Mouse (Mus musculus) liver, embryonic 12.5 days (tissue): ENCODE measurements around the gene Tjp1. TPM values are rescaled to one million over a fixed set of nuclear protein-coding genes. Genes with fewer than 3 reads are reported as not detected.
A peak's percentile ranks its signal among the peaks of the same experiment; 100 is the strongest.

ENCODE experiments used
- ATAC-seq: fragments of 200-750 bp; cut with Nextera tagmentation; 2 replicates; pipeline ENCODE4 v1.8.0; 2017; ENCODE audit warnings: moderate number of reproducible peaks, mild to moderate bottlenecking, moderate library complexity
- H3K27ac ChIP-seq: fragments of 300-500 bp; sonication (generic); 2 replicates; pipeline ENCODE4 v1.5.1; 2016; ENCODE audit warnings: mild to moderate bottlenecking
- H3K27me3 ChIP-seq: fragments of 300-500 bp; sonication (generic); replicated peaks from 2 replicates; pipeline ENCODE4 v1.6.1; 2016; ENCODE audit warnings: mild to moderate bottlenecking, moderate library complexity
- H3K36me3 ChIP-seq: fragments of 300-500 bp; sonication (generic); 2 replicates; pipeline ENCODE4 v1.6.1; 2016; ENCODE audit warnings: mild to moderate bottlenecking, moderate library complexity
- H3K4me1 ChIP-seq: fragments of 300-500 bp; sonication (generic); 2 replicates; pipeline ENCODE4 v1.6.1; 2016
- H3K4me2 ChIP-seq: fragments of 300-500 bp; sonication (generic); 2 replicates; pipeline ENCODE4 v1.6.1; 2016; ENCODE audit warnings: mild to moderate bottlenecking, moderate library complexity
- H3K4me3 ChIP-seq: fragments of 300-500 bp; sonication (generic); 2 replicates; pipeline ENCODE4 v1.5.1; 2016; ENCODE audit warnings: mild to moderate bottlenecking, moderate library complexity
- H3K9ac ChIP-seq: fragments of 300-500 bp; sonication (generic); 2 replicates; pipeline ENCODE4 v1.6.1; 2016; ENCODE audit warnings: mild to moderate bottlenecking, moderate library complexity
- H3K9me3 ChIP-seq: fragments of 300-500 bp; sonication (generic); replicated peaks from 2 replicates; pipeline ENCODE4 v1.6.1; 2016; ENCODE audit warnings: mild to moderate bottlenecking, moderate library complexity
- WGBS: fragments of 180-500 bp; shearing (Covaris S2); methylation state at CpG from one replicate; pipeline ENCODE4 v1.1.7; 2016; ENCODE audit not compliant: insufficient replicate concordance; 5-methylcytosine and 5-hydroxymethylcytosine counted together
- polyA plus RNA-seq: library from polyadenylated mRNA; unstranded; fragments of >200 nt; fragmentation: Nextera tagmentation; extraction: Ambion mirVana; gene quantifications from 2 replicates; pipeline ENCODE4 v1.2.1, GENCODE M21; 2016

Gene Tjp1
- polyA plus RNA-seq, 1 experiment from 2014 or later, result 7.0 TPM

GRCm38 (mm10) chr7:65513451-65514179 lies 14.0 kb downstream of the Tjp1 start:
- H3K27ac ChIP-seq, result no peak overlapping the region
- no peaks in the 10 kb centered on the region; the same call in 1 of the 2 replicates for H3K27me3 ChIP-seq
- no peak for ATAC-seq
- no peak overlapping the region for H3K4me2 ChIP-seq
- H3K9ac ChIP-seq, result no peak overlapping the region
- H3K4me1 ChIP-seq, result no peaks in the 10 kb centered on the region
- no peak overlapping the region for H3K4me3 ChIP-seq
- no peaks in the 10 kb centered on the region for H3K9me3 ChIP-seq
- no peaks in the 10 kb centered on the region for H3K36me3 ChIP-seq
- 56% methylated on average over 10 of the region's 10 CpGs for WGBS

DNA sequence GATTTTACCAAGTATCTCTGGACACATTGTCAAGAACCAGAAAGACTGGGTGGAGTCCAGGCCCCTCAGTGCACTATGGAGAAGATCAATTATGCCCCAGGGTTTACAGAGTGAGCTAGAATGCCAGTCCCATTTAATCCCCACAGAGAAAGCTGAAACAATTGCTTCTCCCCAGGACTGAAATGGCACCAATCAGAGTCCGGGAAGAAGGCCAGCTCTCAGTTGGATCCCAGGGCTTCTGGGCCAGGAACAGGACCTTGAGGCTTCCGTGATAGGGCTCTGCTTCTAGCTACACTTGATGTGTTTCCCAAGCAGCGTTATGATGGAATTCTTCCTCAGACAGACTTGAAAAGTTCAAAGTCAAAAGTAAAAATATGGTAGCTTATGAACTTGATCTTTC lies 18.2 kb downstream of the Tjp1 start:
- WGBS, result 52% methylated on average over 3 of the region's 3 CpGs

DNA sequence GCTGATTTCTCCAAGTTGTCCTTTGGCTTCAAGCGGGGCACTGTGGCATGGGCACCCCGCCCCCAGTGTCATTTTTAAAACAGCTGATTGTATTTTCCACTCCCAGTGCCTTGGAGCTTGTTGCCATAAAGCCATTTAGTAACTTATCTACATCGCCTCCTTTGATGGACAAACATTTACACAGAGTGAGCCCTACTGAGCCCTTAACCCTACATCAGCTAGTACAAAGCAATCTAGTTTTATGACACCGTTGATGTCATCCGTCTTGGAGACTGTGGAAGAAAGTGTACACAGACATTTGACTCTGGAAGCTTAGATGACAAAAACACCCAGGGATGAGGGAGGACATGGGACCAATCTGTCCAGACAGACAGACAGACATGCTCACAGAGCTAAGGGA lies 20.2 kb downstream of the Tjp1 start:
- Histone ChIP-seq H3K9me3 (no peaks in the 10 kb centered on the region), H3K4me2 (no peak overlapping the region), H3K27me3 (no peaks in the 10 kb centered on the region), H3K4me1 (no peaks in the 10 kb centered on the region), H3K36me3 (no peaks in the 10 kb centered on the region), H3K27ac (no peak overlapping the region), H3K4me3 (no peak overlapping the region), H3K9ac (no peak overlapping the region)
- WGBS, result 70% methylated on average over 5 of the region's 5 CpGs
- no peak for ATAC-seq

More for the DNA sequence above, 18.2 kb downstream of the Tjp1 start:
- Histone ChIP-seq H3K4me1 (no peaks in the 10 kb centered on the region), H3K27me3 (no peaks in the 10 kb centered on the region; the same call in 1 of the 2 replicates), H3K27ac (no peak overlapping the region), H3K4me2 (no peak overlapping the region), H3K9me3 (no peaks in the 10 kb centered on the region), H3K9ac (no peak overlapping the region), H3K36me3 (no peaks in the 10 kb centered on the region), H3K4me3 (no peak overlapping the region)
- no peak for ATAC-seq

GRCm38 (mm10) chr7:65502486-65503322 lies 24.9 kb downstream of the Tjp1 start:
- no peak overlapping the region for H3K4me3 ChIP-seq
- no peak overlapping the region for H3K4me2 ChIP-seq
- no peak overlapping the region for H3K9ac ChIP-seq
- H3K27ac ChIP-seq, result no peak overlapping the region
- 64% methylated on average over 10 of the region's 10 CpGs for WGBS
- H3K36me3 ChIP-seq, result no peaks in the 10 kb centered on the region
- H3K4me1 ChIP-seq, result no peaks in the 10 kb centered on the region
- H3K27me3 ChIP-seq, result no peaks in the 10 kb centered on the region
- H3K9me3 ChIP-seq, result no peaks in the 10 kb centered on the region
- ATAC-seq, result no peak

DNA sequence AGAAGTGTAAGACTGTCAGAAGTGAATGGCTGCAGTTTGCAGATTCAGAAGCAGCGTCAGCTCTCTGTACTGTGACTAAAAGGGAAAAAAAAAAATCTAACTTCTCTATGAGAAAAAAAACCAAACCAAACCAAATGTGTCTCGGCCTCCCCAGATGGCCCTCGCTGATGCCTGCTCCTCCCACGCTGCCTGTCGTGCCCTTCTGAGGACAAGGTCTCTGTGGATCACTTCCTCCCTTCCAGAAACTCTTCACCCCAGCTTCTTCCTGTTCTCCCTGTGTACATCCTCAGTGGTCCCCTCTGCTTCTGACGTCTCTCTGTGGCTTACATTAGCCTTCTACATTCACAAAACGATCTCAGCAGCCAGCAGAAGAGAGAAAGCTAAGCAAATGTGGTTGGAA lies 26.8 kb downstream of the Tjp1 start:
- Histone ChIP-seq H3K4me3 (no peak overlapping the region), H3K27me3 (no peaks in the 10 kb centered on the region), H3K4me1 (no peaks in the 10 kb centered on the region), H3K27ac (no peak overlapping the region), H3K9me3 (no peaks in the 10 kb centered on the region), H3K9ac (no peak overlapping the region), H3K36me3 (no peaks in the 10 kb centered on the region), H3K4me2 (no peak overlapping the region)
- ATAC-seq, result no peak
- 22% methylated on average over 7 of the region's 7 CpGs for WGBS

- 44% methylated on average over 12 of the region's 12 CpGs for WGBS
Observed at GRCm38 (mm10) chr7:65497733-65498583, 29.6 kb downstream of the Tjp1 start.

DNA sequence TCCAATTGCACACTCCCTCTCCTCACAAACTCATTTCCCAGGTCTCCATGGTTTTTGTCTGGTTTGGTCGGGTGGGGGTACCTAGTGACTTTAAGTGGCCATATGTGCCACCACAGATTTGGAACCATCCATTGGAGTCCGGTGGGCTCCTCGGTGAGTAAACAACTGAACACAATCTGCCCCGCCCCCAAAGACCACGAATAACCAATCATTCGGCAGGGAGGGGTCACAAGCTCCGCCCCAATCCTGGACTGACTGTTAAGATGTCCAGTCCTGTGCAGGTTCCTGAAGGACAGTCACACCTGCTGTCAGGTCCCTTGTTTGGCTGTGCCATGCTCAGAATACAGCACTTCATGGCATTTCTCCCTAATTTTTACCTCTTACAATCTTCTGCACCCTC lies 37.1 kb downstream of the Tjp1 start:
- ATAC-seq, result no peak
- Histone ChIP-seq H3K27me3 (no peaks in the 10 kb centered on the region), H3K4me3 (no peak overlapping the region), H3K27ac (no peak overlapping the region), H3K4me2 (no peak overlapping the region), H3K9ac (no peak overlapping the region), H3K9me3 (no peaks in the 10 kb centered on the region), H3K4me1 (no peaks in the 10 kb centered on the region), H3K36me3 (no peaks in the 10 kb centered on the region)
- WGBS, result 58% methylated on average over 7 of the region's 7 CpGs

More at GRCm38 (mm10) chr7:65497733-65498583, 29.6 kb downstream of the Tjp1 start:
- H3K9me3 ChIP-seq, result no peaks in the 10 kb centered on the region
- no peaks in the 10 kb centered on the region for H3K36me3 ChIP-seq
- H3K4me1 ChIP-seq, result no peaks in the 10 kb centered on the region
- H3K4me2 ChIP-seq, result no peak overlapping the region
- ATAC-seq, result 0 out of 2 replicates have a peak, but pooled peaks have one; percentile 18
- no peak overlapping the region for H3K27ac ChIP-seq
- no peaks in the 10 kb centered on the region for H3K27me3 ChIP-seq
- H3K9ac ChIP-seq, result no peak overlapping the region
- H3K4me3 ChIP-seq, result no peak overlapping the region

DNA sequence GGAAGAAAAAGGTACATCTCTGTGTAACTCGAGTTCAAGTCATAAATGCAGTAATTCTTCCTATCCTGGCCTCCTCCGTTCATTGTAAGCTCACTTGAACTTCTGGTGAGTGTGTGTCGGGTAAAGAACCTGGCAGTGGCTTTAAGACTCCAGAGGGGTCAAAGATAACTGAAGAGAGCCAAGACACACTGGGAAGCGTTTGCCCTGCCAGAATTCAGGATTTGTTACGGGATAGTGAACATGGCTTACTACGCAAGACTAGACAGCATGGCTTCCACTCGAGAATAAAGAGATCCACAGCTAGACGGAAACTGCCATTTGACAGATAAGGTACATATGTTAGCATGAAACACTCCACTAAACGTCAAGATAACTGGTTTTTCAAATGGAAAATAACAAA lies 37.8 kb downstream of the Tjp1 start:
- no peak overlapping the region for H3K9ac ChIP-seq
- no peak for ATAC-seq
- no peaks in the 10 kb centered on the region for H3K4me1 ChIP-seq
- no peak overlapping the region for H3K27ac ChIP-seq
- H3K4me3 ChIP-seq, result no peak overlapping the region
- 64% methylated on average over 9 of the region's 9 CpGs for WGBS
- H3K9me3 ChIP-seq, result no peaks in the 10 kb centered on the region
- no peaks in the 10 kb centered on the region for H3K36me3 ChIP-seq
- no peak overlapping the region for H3K4me2 ChIP-seq
- no peaks in the 10 kb centered on the region for H3K27me3 ChIP-seq

- WGBS, result 80% methylated on average over 6 of the region's 6 CpGs
- Histone ChIP-seq H3K9ac (no peak overlapping the region), H3K36me3 (no peaks in the 10 kb centered on the region), H3K4me1 (no peaks in the 10 kb centered on the region), H3K4me3 (no peak overlapping the region), H3K9me3 (no peaks in the 10 kb centered on the region), H3K27ac (no peak overlapping the region), H3K27me3 (no peaks in the 10 kb centered on the region), H3K4me2 (no peak overlapping the region)
- ATAC-seq, result no peak
Observed at GRCm38 (mm10) chr7:65489195-65489594, 38.4 kb downstream of the Tjp1 start.

DNA sequence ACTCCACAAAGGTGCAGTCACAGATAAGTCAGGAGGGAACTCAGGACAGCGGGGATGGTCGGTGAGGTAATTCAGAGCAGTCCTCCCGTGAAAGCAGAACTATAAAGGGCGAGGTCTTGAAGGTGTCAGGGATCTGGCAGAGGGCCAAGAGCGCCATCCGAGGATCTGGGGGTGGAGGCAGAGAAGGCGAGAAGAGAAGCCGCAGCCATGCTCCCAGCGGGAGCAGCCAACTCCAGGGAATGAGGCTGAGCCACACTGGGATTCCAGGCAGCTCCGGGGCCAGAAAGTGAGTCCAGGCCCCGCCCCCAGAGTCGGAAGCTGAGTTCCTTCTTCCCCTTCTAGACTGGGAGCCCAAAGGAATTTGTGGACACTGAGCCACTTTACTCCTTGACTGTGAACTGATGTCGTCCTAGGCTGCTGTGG lies 41.3 kb downstream of the Tjp1 start:
- no peaks in the 10 kb centered on the region for H3K36me3 ChIP-seq
- 9% methylated on average over 13 of the region's 13 CpGs for WGBS
- H3K27ac ChIP-seq, result no peak overlapping the region
- no peaks in the 10 kb centered on the region for H3K9me3 ChIP-seq
- H3K27me3 ChIP-seq, result no peaks in the 10 kb centered on the region
- peak overlapping the region; percentile 40 for H3K4me2 ChIP-seq
- H3K4me1 ChIP-seq, result no peaks in the 10 kb centered on the region
- ATAC-seq, result no peak
- H3K4me3 ChIP-seq, result peak overlapping the region; percentile 23
- H3K9ac ChIP-seq, result no peak overlapping the region

DNA sequence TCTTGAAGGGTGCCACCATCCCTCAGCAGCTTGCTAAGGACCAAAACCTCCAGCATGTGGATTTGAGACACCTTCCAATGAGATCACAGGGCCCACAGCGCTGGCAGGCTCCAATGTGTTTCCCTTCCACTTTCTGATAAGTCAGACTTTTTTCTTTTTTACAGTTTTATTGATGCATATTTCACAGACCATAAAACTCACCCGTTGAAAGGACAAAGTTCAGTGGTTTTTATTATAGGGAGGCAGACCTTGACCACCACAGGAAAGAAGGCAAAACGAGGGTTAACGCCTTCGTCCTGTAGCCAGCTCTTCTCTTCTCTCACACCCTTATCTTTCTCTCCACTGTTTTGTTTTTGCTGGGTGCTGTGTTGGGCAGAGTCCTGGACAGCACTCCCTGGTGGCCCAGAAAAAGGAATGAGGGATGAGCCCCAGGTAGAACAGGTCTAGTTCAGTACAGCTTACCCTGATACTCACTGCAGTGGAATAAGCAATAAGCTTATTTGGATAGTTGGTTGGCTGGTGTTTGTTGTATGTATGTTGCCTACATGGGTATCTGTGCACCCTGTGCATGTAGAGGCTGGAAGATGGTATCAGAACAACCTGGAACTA lies 43.3 kb downstream of the Tjp1 start:
- WGBS, result 21% methylated on average over 5 of the region's 5 CpGs
- no peaks in the 10 kb centered on the region for H3K4me1 ChIP-seq
- no peak overlapping the region for H3K27ac ChIP-seq

More for the DNA sequence above, 43.3 kb downstream of the Tjp1 start:
- Histone ChIP-seq H3K27me3 (no peaks in the 10 kb centered on the region), H3K9me3 (no peaks in the 10 kb centered on the region), H3K36me3 (no peaks in the 10 kb centered on the region), H3K4me2 (no peak overlapping the region), H3K9ac (no peak overlapping the region), H3K4me3 (no peak overlapping the region)
- ATAC-seq, result no peak
